Mouse (Mus musculus): ENCODE data around the gene Pip4p1.

- TF ChIP-seq UBTF (IDR thresholded peaks at IDR 0.05; ENCODE audit: low read depth, low read length) (no peak), TBP (conservative IDR thresholded peaks at IDR 0.05; ENCODE audit: low read depth, low read length) (no peak), ZC3H11A (IDR thresholded peaks at IDR 0.05; ENCODE audit: low read depth, low read length) (no peak), EP300 (IDR thresholded peaks at IDR 0.05; ENCODE audit: low read length) (no peak), CTCF (conservative IDR thresholded peaks at IDR 0.05 in 1 of 2, IDR thresholded peaks at IDR 0.05 in 1 of 2; ENCODE audit: low read depth in 2 of 2, low read length in 2 of 2) (no peak), MYC (IDR thresholded peaks at IDR 0.05; ENCODE audit: low read depth, low read length) (no peak), JUN (IDR thresholded peaks at IDR 0.05; ENCODE audit: insufficient read depth, low read depth, low read length) (no peak), CHD2 (IDR thresholded peaks at IDR 0.05; ENCODE audit: low read length) (no peak), POLR2A (IDR thresholded peaks at IDR 0.05; ENCODE audit: low read depth, low read length) (no peak)
Observed at GRCm38 (mm10) chr14:50936649-50937048, 6.0 kb upstream of the Pip4p1 start.

Data from CH12.LX (cell line).